Mouse (Mus musculus) E14TG2a.4 (cell line): ENCODE measurements around the gene Spata5.

ENCODE experiments used
- CTCF ChIP-seq: conservative IDR thresholded peaks from 2 replicates; pipeline ENCODE4 v1.5.1; 2014; ENCODE audit warnings: low read length
- NANOG ChIP-seq: IDR thresholded peaks from 2 replicates; pipeline ENCODE4 v1.6.1; 2014; ENCODE audit warnings: borderline replicate concordance, low read length, mixed read lengths
- POU5F1 ChIP-seq: IDR thresholded peaks from 2 replicates; pipeline ENCODE4 v1.6.1; 2014; ENCODE audit warnings: low read length, borderline replicate concordance

GRCm38 (mm10) chr3:37503846-37504245, 84.2 kb downstream of the Spata5 start:
- TF ChIP-seq CTCF (no peak), POU5F1 (no peak), NANOG (no peak)
